19 mouse cellular contexts compared by ENCODE assay signal in the genomic region with DNA sequence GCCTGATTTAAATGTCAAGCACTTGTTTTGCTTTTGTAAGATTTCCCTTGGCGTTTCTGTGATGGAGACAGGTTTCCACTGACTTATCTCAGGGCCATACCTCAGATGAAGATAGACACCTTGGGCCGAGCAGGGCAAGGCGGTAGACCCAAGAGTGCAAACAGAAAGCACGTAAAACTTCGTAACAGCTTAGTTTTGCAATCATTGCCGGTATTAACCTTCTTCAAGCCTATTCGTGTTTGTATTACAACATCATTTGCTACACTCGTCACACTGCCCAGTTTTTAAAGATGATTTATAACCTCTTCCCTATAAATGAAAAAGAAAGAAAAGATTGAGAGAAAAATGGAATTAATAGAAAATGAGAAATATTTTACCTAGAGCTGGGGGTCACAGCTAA.
"Had no signal": no experiment of that assay in that cellular context is flagged by ENCODE, and none has a peak within 500 bp of the region (broad histone marks: within the 10 kb centered on the region; RNA-seq: fewer than 3 reads in every experiment).

No protein-coding gene starts in this region.

- H3K9me3 ChIP-seq: limb, embryonic 12.5 days; limb, embryonic 15.5 days; liver, embryonic 13.5 days; midbrain, embryonic 12.5 days; midbrain, embryonic 15.5 days; neural tube, embryonic 12.5 days; neural tube, embryonic 15.5 days had no signal

- H3K4me3 ChIP-seq: limb, embryonic 12.5 days; limb, embryonic 15.5 days; liver, embryonic 13.5 days; midbrain, embryonic 12.5 days; midbrain, embryonic 15.5 days; neural tube, embryonic 12.5 days; neural tube, embryonic 15.5 days had no signal

- H3K4me2 ChIP-seq: limb, embryonic 12.5 days; limb, embryonic 15.5 days; liver, embryonic 13.5 days; midbrain, embryonic 12.5 days; midbrain, embryonic 15.5 days; neural tube, embryonic 12.5 days; neural tube, embryonic 15.5 days had no signal

- H3K9ac ChIP-seq: limb, embryonic 12.5 days; limb, embryonic 15.5 days; liver, embryonic 13.5 days; midbrain, embryonic 12.5 days; midbrain, embryonic 15.5 days; neural tube, embryonic 12.5 days; neural tube, embryonic 15.5 days had no signal

- ATAC-seq: midbrain, embryonic 15.5 days had no signal

- H3K27ac ChIP-seq: kidney, postnatal 0 days; limb, embryonic 12.5 days; limb, embryonic 15.5 days; liver, embryonic 13.5 days; midbrain, embryonic 12.5 days; midbrain, embryonic 15.5 days; neural tube, embryonic 12.5 days; neural tube, embryonic 15.5 days; stomach, postnatal 0 days had no signal

- H3K36me3 ChIP-seq: limb, embryonic 12.5 days; limb, embryonic 15.5 days; liver, embryonic 13.5 days; midbrain, embryonic 12.5 days; midbrain, embryonic 15.5 days; neural tube, embryonic 12.5 days; neural tube, embryonic 15.5 days had no signal

- DNase-seq: kidney, adult 2 months; kidney, postnatal 4 days; layer of hippocampus, adult 9-11 months; liver, embryonic 13.5 days; lung, adult 2 months; lung, postnatal 14 days; lung, postnatal 4 days; right cerebral cortex, adult 18-20 months; right cerebral cortex, postnatal 14 days; right cerebral cortex, postnatal 4 days; thymus, postnatal 25 days had no signal

- H3K27me3 ChIP-seq: limb, embryonic 12.5 days; limb, embryonic 15.5 days; liver, embryonic 13.5 days; midbrain, embryonic 12.5 days; midbrain, embryonic 15.5 days; neural tube, embryonic 12.5 days; neural tube, embryonic 15.5 days had no signal

- H3K4me1 ChIP-seq: liver, embryonic 13.5 days; midbrain, embryonic 12.5 days; midbrain, embryonic 15.5 days; neural tube, embryonic 12.5 days had no signal
